Mouse (Mus musculus): ENCODE results near the gene Shank2. TPM values are rescaled to one million over a fixed set of nuclear protein-coding genes. Genes with fewer than 3 reads are reported as not detected.

The Shank2 gene
- polyA plus RNA-seq, 1 experiment from 2014 or later = 0.31 TPM

GRCm38 (mm10) chr7:144159556-144159955 is 157.8 kb downstream of the Shank2 start:
- 81% methylated on average over 8 of the region's 8 CpGs for WGBS
- no peaks in the 10 kb centered on the region for H3K4me1 ChIP-seq
- DNase-seq (ENCODE audit: low spot score) = no peak

GRCm38 (mm10) chr7:144160066-144160465 is 158.3 kb downstream of the Shank2 start:
- no peaks in the 10 kb centered on the region for H3K4me1 ChIP-seq
- H3K9me3 ChIP-seq = no peaks in the 10 kb centered on the region
- no peak for DNase-seq (ENCODE audit: low spot score)
- 68% methylated on average over 2 of the region's 2 CpGs for WGBS
- no peaks in the 10 kb centered on the region for H3K36me3 ChIP-seq
- H3K27me3 ChIP-seq (ENCODE audit: insufficient read depth, poor library complexity, severe bottlenecking) = no peaks in the 10 kb centered on the region; the same call in 1 of the 2 replicates
- H3K27ac ChIP-seq = no peak overlapping the region
- H3K4me3 ChIP-seq = no peak overlapping the region

More at GRCm38 (mm10) chr7:144159556-144159955, 157.8 kb downstream of the Shank2 start:
- Histone ChIP-seq H3K36me3 (no peaks in the 10 kb centered on the region), H3K27ac (no peak overlapping the region), H3K4me3 (no peak overlapping the region), H3K27me3 (ENCODE audit: insufficient read depth, poor library complexity, severe bottlenecking) (peaks cover 3% of the 10 kb centered on the region; the same call in 1 of the 2 replicates), H3K9me3 (no peaks in the 10 kb centered on the region)

GRCm38 (mm10) chr7:144160646-144161249 is 159.0 kb downstream of the Shank2 start:
- no peak for DNase-seq (ENCODE audit: low spot score)
- Histone ChIP-seq H3K4me3 (no peak overlapping the region), H3K27ac (no peak overlapping the region), H3K36me3 (no peaks in the 10 kb centered on the region), H3K27me3 (ENCODE audit: insufficient read depth, poor library complexity, severe bottlenecking) (no peaks in the 10 kb centered on the region; the same call in 1 of the 2 replicates), H3K9me3 (no peaks in the 10 kb centered on the region), H3K4me1 (no peaks in the 10 kb centered on the region)
- WGBS = 82% methylated on average over 15 of the region's 15 CpGs

- H3K4me3 ChIP-seq = no peak overlapping the region
- H3K27ac ChIP-seq = peak overlapping the region; percentile 50; the same call in 1 of the 2 replicates
- WGBS = 63% methylated on average over 5 of the region's 5 CpGs
- peaks cover 9% of the 10 kb centered on the region; the same call in 1 of the 2 replicates for H3K4me1 ChIP-seq
- no peaks in the 10 kb centered on the region for H3K9me3 ChIP-seq
- H3K27me3 ChIP-seq (ENCODE audit: insufficient read depth, poor library complexity, severe bottlenecking) = peaks cover 54% of the 10 kb centered on the region
- no peak for DNase-seq (ENCODE audit: low spot score)
- H3K36me3 ChIP-seq = no peaks in the 10 kb centered on the region
Observed at GRCm38 (mm10) chr7:144170272-144170671, 168.5 kb downstream of the Shank2 start.

GRCm38 (mm10) chr7:144170686-144171085 is 169.0 kb downstream of the Shank2 start:
- WGBS = 70% methylated on average over 9 of the region's 9 CpGs
- 0 out of 2 replicates have a peak overlapping the region, but pooled peaks have one; percentile 47 for H3K27ac ChIP-seq
- H3K4me3 ChIP-seq = no peak overlapping the region
- H3K36me3 ChIP-seq = no peaks in the 10 kb centered on the region
- H3K9me3 ChIP-seq = no peaks in the 10 kb centered on the region
- DNase-seq (ENCODE audit: low spot score) = no peak
- H3K27me3 ChIP-seq (ENCODE audit: insufficient read depth, poor library complexity, severe bottlenecking) = peaks cover 58% of the 10 kb centered on the region
- peaks cover 13% of the 10 kb centered on the region for H3K4me1 ChIP-seq

GRCm38 (mm10) chr7:144173869-144174268 is 172.1 kb downstream of the Shank2 start:
- no peak overlapping the region for H3K27ac ChIP-seq
- peaks cover 15% of the 10 kb centered on the region for H3K4me1 ChIP-seq
- H3K4me3 ChIP-seq = no peak overlapping the region
- no peaks in the 10 kb centered on the region for H3K36me3 ChIP-seq
- H3K27me3 ChIP-seq (ENCODE audit: insufficient read depth, poor library complexity, severe bottlenecking) = peaks cover 81% of the 10 kb centered on the region
- no peaks in the 10 kb centered on the region for H3K9me3 ChIP-seq
- WGBS = 81% methylated on average over 6 of the region's 6 CpGs
- no peak for DNase-seq (ENCODE audit: low spot score)

GRCm38 (mm10) chr7:144174329-144174728 is 172.6 kb downstream of the Shank2 start:
- H3K27ac ChIP-seq = no peak overlapping the region
- no peaks in the 10 kb centered on the region for H3K36me3 ChIP-seq
- H3K27me3 ChIP-seq (ENCODE audit: insufficient read depth, poor library complexity, severe bottlenecking) = peaks cover 86% of the 10 kb centered on the region
- WGBS = 80% methylated on average over 14 of the region's 14 CpGs
- peaks cover 15% of the 10 kb centered on the region for H3K4me1 ChIP-seq
- no peak overlapping the region for H3K4me3 ChIP-seq
- DNase-seq (ENCODE audit: low spot score) = no peak
- H3K9me3 ChIP-seq = no peaks in the 10 kb centered on the region

- DNase-seq (ENCODE audit: low spot score) = no peak
- H3K9me3 ChIP-seq = no peaks in the 10 kb centered on the region
- no peak overlapping the region for H3K27ac ChIP-seq
- H3K36me3 ChIP-seq = no peaks in the 10 kb centered on the region
- 24% methylated on average over 7 of the region's 7 CpGs for WGBS
- peaks cover 93% of the 10 kb centered on the region for H3K27me3 ChIP-seq (ENCODE audit: insufficient read depth, poor library complexity, severe bottlenecking)
- peaks cover 15% of the 10 kb centered on the region for H3K4me1 ChIP-seq
- H3K4me3 ChIP-seq = no peak overlapping the region
Observed at GRCm38 (mm10) chr7:144175025-144175424, 173.3 kb downstream of the Shank2 start.

GRCm38 (mm10) chr7:144175481-144176233 is 173.9 kb downstream of the Shank2 start:
- Histone ChIP-seq H3K36me3 (no peaks in the 10 kb centered on the region), H3K4me1 (peaks cover 9% of the 10 kb centered on the region), H3K4me3 (peak overlapping the region; percentile 52), H3K27me3 (ENCODE audit: insufficient read depth, poor library complexity, severe bottlenecking) (peaks cover 97% of the 10 kb centered on the region), H3K27ac (no peak overlapping the region), H3K9me3 (no peaks in the 10 kb centered on the region)
- no peak for DNase-seq (ENCODE audit: low spot score)
- WGBS = 10% methylated on average over 40 of the region's 40 CpGs

- Histone ChIP-seq H3K27me3 (ENCODE audit: insufficient read depth, poor library complexity, severe bottlenecking) (peaks cover 91% of the 10 kb centered on the region), H3K36me3 (no peaks in the 10 kb centered on the region), H3K27ac (no peak overlapping the region), H3K4me3 (no peak overlapping the region), H3K9me3 (no peaks in the 10 kb centered on the region), H3K4me1 (peaks cover 5% of the 10 kb centered on the region)
- no peak for DNase-seq (ENCODE audit: low spot score)
- 72% methylated on average over 3 of the region's 3 CpGs for WGBS
Observed at GRCm38 (mm10) chr7:144176234-144176730, 174.6 kb downstream of the Shank2 start.

GRCm38 (mm10) chr7:144179436-144179835 is 177.7 kb downstream of the Shank2 start:
- H3K36me3 ChIP-seq = no peaks in the 10 kb centered on the region
- peaks cover 5% of the 10 kb centered on the region for H3K4me1 ChIP-seq
- H3K27ac ChIP-seq = no peak overlapping the region
- no peaks in the 10 kb centered on the region for H3K9me3 ChIP-seq
- no peak for DNase-seq (ENCODE audit: low spot score)
- peaks cover 60% of the 10 kb centered on the region for H3K27me3 ChIP-seq (ENCODE audit: insufficient read depth, poor library complexity, severe bottlenecking)
- H3K4me3 ChIP-seq = no peak overlapping the region
- 87% methylated on average over 6 of the region's 6 CpGs for WGBS

GRCm38 (mm10) chr7:144180885-144181284 is 179.2 kb downstream of the Shank2 start:
- no peak overlapping the region for H3K4me3 ChIP-seq
- H3K27me3 ChIP-seq (ENCODE audit: insufficient read depth, poor library complexity, severe bottlenecking) = peaks cover 45% of the 10 kb centered on the region
- WGBS = 19% methylated on average over 6 of the region's 6 CpGs
- no peaks in the 10 kb centered on the region for H3K9me3 ChIP-seq
- H3K27ac ChIP-seq = no peak overlapping the region
- no peak for DNase-seq (ENCODE audit: low spot score)
- no peaks in the 10 kb centered on the region for H3K36me3 ChIP-seq
- H3K4me1 ChIP-seq = no peaks in the 10 kb centered on the region; the same call in 1 of the 2 replicates

- H3K4me1 ChIP-seq = 0 out of 2 replicates have a peak, but pooled peaks cover 3% of the 10 kb centered on the region
- WGBS = 77% methylated on average over 11 of the region's 11 CpGs
- no peak overlapping the region for H3K4me3 ChIP-seq
- no peak overlapping the region for H3K27ac ChIP-seq
- DNase-seq (ENCODE audit: low spot score) = no peak
- H3K36me3 ChIP-seq = no peaks in the 10 kb centered on the region
- no peaks in the 10 kb centered on the region for H3K9me3 ChIP-seq
- peaks cover 6% of the 10 kb centered on the region; the same call in 1 of the 2 replicates for H3K27me3 ChIP-seq (ENCODE audit: insufficient read depth, poor library complexity, severe bottlenecking)
Observed at GRCm38 (mm10) chr7:144187869-144188430, 186.2 kb downstream of the Shank2 start.

All from heart, embryonic 10.5 days (tissue).